Mouse (Mus musculus): ENCODE data around the gene Hoxa5. TPM values are rescaled to one million over a fixed set of nuclear protein-coding genes. Genes with fewer than 3 reads are reported as not detected.
A peak's percentile ranks its signal among the peaks of the same experiment; 100 is the strongest.

Gene Hoxa5
- polyA plus RNA-seq, 1 experiment: 0.06 TPM

- Histone ChIP-seq H3K36me3 (ENCODE audit: control insufficient read depth, insufficient read depth, low read length) (no peaks in the 10 kb centered on the region), H3K4me3 (ENCODE audit: control insufficient read depth, low read depth, low read length) (peak overlapping the region; percentile 47), H3K4me1 (ENCODE audit: control insufficient read depth, insufficient read depth, low read length) (peaks cover 24% of the 10 kb centered on the region), H3K27ac (ENCODE audit: control insufficient read depth, insufficient read depth, low read depth, low read length) (no peak overlapping the region), H3K27me3 (ENCODE audit: control insufficient read depth, insufficient read depth, low read length) (peaks cover 13% of the 10 kb centered on the region)
- TF ChIP-seq CTCF (IDR thresholded peaks at IDR 0.05; ENCODE audit: control insufficient read depth, insufficient read depth, insufficient replicate concordance, low read depth, low read length): no peak
- peak; percentile 27; the same call in 1 of the 2 replicates for TF ChIP-seq POLR2A (IDR thresholded peaks at IDR 0.05; ENCODE audit: control insufficient read depth, low read depth, low read length)
These were observed 34.1 kb downstream of the Hoxa5 start for GRCm38 (mm10) chr6:52170166-52170897.

- peak overlapping the region; percentile 47 for H3K4me3 ChIP-seq (ENCODE audit: control insufficient read depth, low read depth, low read length)
These were observed 34.8 kb downstream of the Hoxa5 start for GRCm38 (mm10) chr6:52169499-52170165.

GRCm38 (mm10) chr6:52168191-52169055, 36.0 kb downstream of the Hoxa5 start:
- no peak overlapping the region for H3K4me3 ChIP-seq (ENCODE audit: control insufficient read depth, low read depth, low read length)

More at GRCm38 (mm10) chr6:52169499-52170165, 34.8 kb downstream of the Hoxa5 start:
- peaks cover 8% of the 10 kb centered on the region for H3K27me3 ChIP-seq (ENCODE audit: control insufficient read depth, insufficient read depth, low read length)
- no peaks in the 10 kb centered on the region for H3K36me3 ChIP-seq (ENCODE audit: control insufficient read depth, insufficient read depth, low read length)
- H3K27ac ChIP-seq (ENCODE audit: control insufficient read depth, insufficient read depth, low read depth, low read length): no peak overlapping the region
- TF ChIP-seq CTCF (IDR thresholded peaks at IDR 0.05; ENCODE audit: control insufficient read depth, insufficient read depth, insufficient replicate concordance, low read depth, low read length) (no peak), POLR2A (IDR thresholded peaks at IDR 0.05; ENCODE audit: control insufficient read depth, low read depth, low read length) (no peak)
- peaks cover 23% of the 10 kb centered on the region for H3K4me1 ChIP-seq (ENCODE audit: control insufficient read depth, insufficient read depth, low read length)

GRCm38 (mm10) chr6:52167736-52168161, 36.6 kb downstream of the Hoxa5 start:
- peaks cover 29% of the 10 kb centered on the region for H3K4me1 ChIP-seq (ENCODE audit: control insufficient read depth, insufficient read depth, low read length)
- no peak overlapping the region for H3K27ac ChIP-seq (ENCODE audit: control insufficient read depth, insufficient read depth, low read depth, low read length)
- H3K27me3 ChIP-seq (ENCODE audit: control insufficient read depth, insufficient read depth, low read length): peaks cover 20% of the 10 kb centered on the region
- TF ChIP-seq POLR2A (IDR thresholded peaks at IDR 0.05; ENCODE audit: control insufficient read depth, low read depth, low read length): no peak
- TF ChIP-seq CTCF (IDR thresholded peaks at IDR 0.05; ENCODE audit: control insufficient read depth, insufficient read depth, insufficient replicate concordance, low read depth, low read length): no peak
- no peaks in the 10 kb centered on the region for H3K36me3 ChIP-seq (ENCODE audit: control insufficient read depth, insufficient read depth, low read length)
- no peak overlapping the region for H3K4me3 ChIP-seq (ENCODE audit: control insufficient read depth, low read depth, low read length)

More at GRCm38 (mm10) chr6:52168191-52169055, 36.0 kb downstream of the Hoxa5 start:
- Histone ChIP-seq H3K27ac (ENCODE audit: control insufficient read depth, insufficient read depth, low read depth, low read length) (no peak overlapping the region), H3K36me3 (ENCODE audit: control insufficient read depth, insufficient read depth, low read length) (no peaks in the 10 kb centered on the region), H3K4me1 (ENCODE audit: control insufficient read depth, insufficient read depth, low read length) (peaks cover 28% of the 10 kb centered on the region), H3K27me3 (ENCODE audit: control insufficient read depth, insufficient read depth, low read length) (peaks cover 16% of the 10 kb centered on the region)
- TF ChIP-seq CTCF (IDR thresholded peaks at IDR 0.05; ENCODE audit: control insufficient read depth, insufficient read depth, insufficient replicate concordance, low read depth, low read length): no peak
- TF ChIP-seq POLR2A (IDR thresholded peaks at IDR 0.05; ENCODE audit: control insufficient read depth, low read depth, low read length): no peak

- no peak overlapping the region for H3K4me3 ChIP-seq (ENCODE audit: control insufficient read depth, low read depth, low read length)
These were observed 37.2 kb downstream of the Hoxa5 start for GRCm38 (mm10) chr6:52167176-52167575.

GRCm38 (mm10) chr6:52166431-52167077, 37.8 kb downstream of the Hoxa5 start:
- H3K4me1 ChIP-seq (ENCODE audit: control insufficient read depth, insufficient read depth, low read length): peaks cover 23% of the 10 kb centered on the region
- H3K27ac ChIP-seq (ENCODE audit: control insufficient read depth, insufficient read depth, low read depth, low read length): no peak overlapping the region
- H3K4me3 ChIP-seq (ENCODE audit: control insufficient read depth, low read depth, low read length): no peak overlapping the region
- H3K36me3 ChIP-seq (ENCODE audit: control insufficient read depth, insufficient read depth, low read length): no peaks in the 10 kb centered on the region
- peaks cover 18% of the 10 kb centered on the region for H3K27me3 ChIP-seq (ENCODE audit: control insufficient read depth, insufficient read depth, low read length)
- TF ChIP-seq CTCF (IDR thresholded peaks at IDR 0.05; ENCODE audit: control insufficient read depth, insufficient read depth, insufficient replicate concordance, low read depth, low read length) (no peak), POLR2A (IDR thresholded peaks at IDR 0.05; ENCODE audit: control insufficient read depth, low read depth, low read length) (no peak)

More at GRCm38 (mm10) chr6:52167176-52167575, 37.2 kb downstream of the Hoxa5 start:
- Histone ChIP-seq H3K27me3 (ENCODE audit: control insufficient read depth, insufficient read depth, low read length) (peaks cover 18% of the 10 kb centered on the region), H3K27ac (ENCODE audit: control insufficient read depth, insufficient read depth, low read depth, low read length) (no peak overlapping the region), H3K36me3 (ENCODE audit: control insufficient read depth, insufficient read depth, low read length) (no peaks in the 10 kb centered on the region), H3K4me1 (ENCODE audit: control insufficient read depth, insufficient read depth, low read length) (peaks cover 24% of the 10 kb centered on the region)
- no peak for TF ChIP-seq CTCF (IDR thresholded peaks at IDR 0.05; ENCODE audit: control insufficient read depth, insufficient read depth, insufficient replicate concordance, low read depth, low read length)
- no peak for TF ChIP-seq POLR2A (IDR thresholded peaks at IDR 0.05; ENCODE audit: control insufficient read depth, low read depth, low read length)

Measured in testis, adult 2 months (tissue).